Mouse (Mus musculus): ENCODE data around the gene Ksr1.
A peak's percentile ranks its signal among the peaks of the same experiment; 100 is the strongest.

Gene Ksr1

DNA sequence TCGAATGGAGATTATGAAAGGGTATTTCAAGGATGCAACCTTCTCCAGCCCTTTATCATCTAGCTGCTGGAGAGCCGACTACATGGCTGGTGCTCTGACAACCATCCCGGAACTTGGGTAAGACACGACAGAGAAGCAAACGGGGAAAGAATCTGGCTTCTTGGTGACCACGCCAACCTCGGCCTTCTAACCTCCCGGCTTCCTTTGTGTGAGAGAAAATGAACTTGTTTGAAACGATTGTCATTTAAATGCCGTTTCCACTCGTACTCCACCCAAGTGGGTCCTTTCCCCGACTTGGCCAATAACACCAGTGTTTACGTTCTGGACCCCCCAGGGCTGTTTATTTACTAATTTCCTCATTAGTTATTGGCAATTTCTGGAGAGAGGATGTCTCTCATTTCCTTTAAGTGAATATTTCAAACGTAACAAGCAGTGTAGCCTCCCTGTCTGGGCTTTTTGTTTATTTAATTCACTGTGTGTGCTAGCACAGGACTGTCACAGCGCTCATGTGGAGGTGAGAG lies 52.8 kb downstream of the Ksr1 start:
- no peak for DNase-seq

DNA sequence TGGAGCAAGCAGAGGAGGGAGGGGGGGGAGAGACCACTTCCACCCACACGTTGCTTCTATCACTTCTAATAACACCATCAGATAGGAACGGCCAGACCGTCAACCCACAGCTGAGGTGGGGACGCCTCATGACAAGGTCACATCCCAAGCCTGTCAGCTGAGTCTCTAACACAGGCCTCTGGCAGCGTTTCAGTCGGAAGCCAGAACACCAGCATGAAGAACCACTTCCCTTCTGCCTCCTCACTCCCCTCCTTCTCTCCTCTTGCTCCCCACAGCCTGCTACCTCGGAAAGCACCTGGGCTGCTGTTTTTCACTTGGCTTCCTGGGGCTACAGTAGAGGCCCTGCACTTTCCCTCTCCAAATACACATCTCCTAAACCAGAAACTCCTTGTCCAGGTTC lies 53.4 kb downstream of the Ksr1 start:
- no peak for DNase-seq

DNA sequence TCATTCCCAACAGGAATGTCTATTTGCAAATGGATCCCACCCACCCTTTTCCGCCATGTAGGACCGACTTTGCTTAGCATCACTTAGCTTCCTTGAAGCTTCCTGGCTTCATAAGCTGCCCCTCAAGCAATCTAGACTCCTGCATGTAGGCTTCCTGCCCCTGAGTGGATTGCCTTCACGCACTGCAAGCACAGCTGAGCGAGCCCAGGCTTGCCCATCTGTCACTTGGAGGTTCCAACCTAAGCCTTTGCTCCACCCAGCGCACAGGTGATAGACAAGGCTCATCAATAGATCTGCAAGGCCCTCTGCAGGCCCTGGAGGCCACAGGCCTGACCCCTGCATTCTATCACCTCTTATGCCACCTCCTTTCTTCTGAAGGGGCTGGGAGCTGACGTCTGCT lies 54.0 kb downstream of the Ksr1 start:
- no peak for DNase-seq

DNA sequence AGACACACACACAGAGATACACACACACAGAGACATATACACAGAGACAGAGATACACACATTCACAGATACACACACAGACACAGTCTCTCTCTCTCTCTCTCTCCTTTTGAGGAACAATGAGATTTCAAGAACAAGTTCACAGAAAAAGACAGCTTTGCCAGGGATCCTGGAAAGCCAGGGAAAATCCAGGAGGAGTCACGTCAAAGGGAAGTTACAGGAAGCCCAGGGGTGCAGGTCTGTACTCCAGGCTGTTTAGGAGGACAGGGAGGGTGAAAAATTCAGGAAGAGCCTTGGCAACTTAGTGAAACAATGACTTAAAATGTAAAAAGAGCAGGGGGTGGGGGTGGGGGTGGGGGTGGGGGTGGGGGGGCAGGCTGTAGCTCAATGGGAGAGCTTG lies 56.5 kb downstream of the Ksr1 start:
- DNase-seq, result no peak

DNA sequence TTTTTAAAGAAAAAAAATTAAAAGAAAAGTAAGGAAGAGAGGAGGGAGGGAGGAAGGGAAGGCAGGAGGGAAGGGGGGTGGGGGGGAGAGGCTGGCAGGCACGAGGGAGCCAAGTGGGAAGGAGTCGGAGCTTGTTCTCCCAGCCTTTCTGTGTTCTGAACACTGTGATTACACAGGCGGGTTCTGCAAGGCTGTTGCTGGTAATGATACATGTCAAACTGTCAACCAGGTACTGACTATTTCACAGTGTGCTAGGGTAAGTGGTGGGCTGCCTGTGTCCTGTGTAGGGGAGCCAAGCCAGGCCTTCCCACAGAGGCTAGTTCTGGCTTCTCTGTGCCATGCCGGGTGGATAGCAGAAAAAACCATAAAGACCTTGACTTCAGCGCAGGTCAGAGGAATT lies 57.2 kb downstream of the Ksr1 start:
- no peak for DNase-seq

DNA sequence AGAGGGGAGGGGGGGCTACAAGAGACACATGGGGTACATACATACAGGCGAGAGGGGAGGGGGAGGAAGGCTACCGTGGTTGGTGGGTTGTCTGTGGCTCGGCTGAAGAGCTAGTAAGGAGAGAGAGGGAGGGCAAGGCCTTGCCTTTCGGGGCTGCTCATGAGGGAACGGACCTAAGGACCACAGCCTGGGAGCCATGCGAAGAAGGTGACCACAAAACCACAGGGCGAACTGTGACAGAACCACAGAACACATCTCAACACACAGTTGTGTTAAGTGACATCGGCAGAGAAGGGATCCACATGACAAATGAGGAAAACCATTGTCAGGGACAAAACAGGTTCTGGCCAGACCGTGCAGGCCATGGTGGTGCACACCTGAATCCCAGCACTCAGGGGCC lies 57.9 kb downstream of the Ksr1 start:
- DNase-seq, result no peak

DNA sequence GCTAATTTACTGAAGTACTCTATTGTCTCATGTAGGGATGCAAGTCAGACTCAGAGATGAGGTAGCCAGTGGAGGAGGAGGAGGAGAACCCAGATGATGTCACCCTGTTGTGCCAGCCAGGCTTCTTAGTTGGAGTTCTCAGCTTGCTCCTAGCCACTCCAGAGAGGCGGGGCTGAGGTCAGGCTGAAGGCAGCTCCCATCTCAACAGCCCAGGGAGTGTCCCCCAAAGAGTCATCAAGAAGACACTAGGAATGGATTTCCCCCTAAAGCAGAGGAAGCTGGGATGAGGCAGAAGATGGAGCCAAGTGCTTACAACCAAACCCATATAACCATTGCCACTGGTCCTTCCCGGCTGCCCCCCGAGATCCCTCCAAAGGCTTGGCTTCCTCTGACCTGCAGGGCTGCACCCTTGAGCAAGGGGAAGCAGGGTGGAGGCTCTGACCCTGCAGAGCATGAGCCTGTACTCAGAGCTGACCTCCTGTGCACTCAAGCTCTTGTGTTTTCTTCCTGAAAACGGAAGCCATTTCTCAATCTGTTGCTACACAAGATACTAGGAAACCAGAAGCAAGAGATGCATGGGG lies 58.4 kb downstream of the Ksr1 start:
- DNase-seq, result no peak

DNA sequence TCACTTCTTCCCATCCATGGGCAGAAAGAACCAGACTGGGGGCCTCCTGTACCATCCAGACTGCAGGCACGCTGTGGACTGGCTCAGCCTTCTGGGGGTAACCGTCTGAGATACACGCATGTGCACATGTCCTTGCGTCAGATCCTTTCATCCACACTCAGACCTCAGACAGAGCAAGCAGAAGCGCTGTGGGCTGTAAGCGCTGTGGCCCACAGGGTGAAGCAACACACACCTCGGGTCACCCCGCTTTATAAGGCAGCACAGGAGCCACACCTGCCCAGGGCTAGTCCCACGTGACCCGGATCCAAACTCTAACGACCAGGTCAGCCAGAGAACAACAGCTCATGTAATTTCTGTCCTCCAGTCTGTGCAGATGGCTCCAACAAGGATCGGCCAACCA lies 59.4 kb downstream of the Ksr1 start:
- DNase-seq, result no peak

DNA sequence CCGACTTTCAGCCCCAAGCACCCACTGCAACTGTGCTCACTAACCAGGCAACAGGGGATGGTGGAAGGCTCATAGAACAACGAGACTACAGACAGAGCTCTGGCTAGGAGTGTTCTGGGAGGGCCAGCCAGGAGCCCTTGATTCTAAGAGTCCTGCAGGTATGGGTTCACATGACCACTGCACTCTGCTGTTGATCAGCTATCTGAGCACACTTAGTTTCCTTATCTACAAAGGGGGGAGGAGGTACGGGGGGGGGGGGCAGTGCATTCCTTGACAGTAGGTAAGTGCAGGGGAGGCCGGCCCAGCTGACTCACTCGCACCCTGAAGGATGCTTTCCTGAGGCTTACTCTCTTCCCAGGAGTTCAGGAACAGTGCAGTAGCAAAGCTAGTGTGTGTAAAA lies 61.1 kb downstream of the Ksr1 start:
- no peak for DNase-seq

DNA sequence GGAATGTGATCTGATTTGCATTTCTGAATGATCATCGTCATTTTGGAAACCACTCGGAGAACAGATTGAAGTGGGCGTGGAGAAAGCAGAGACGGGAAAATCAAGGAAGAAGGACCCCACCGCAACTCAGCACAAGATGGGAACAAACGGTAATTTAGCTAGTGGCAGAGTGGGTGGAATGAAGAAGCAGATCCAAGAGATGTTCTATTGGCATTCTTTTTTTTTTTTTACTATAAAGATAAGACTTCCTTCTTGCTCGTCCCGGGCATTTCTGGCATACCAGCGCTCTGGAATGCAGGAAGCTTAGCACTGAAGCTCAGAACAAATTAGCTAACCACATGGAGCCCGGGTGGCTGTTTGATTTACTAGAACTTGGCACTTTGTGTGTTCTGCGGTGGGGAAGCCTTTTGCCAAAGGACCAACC lies 63.2 kb downstream of the Ksr1 start:
- DNase-seq, result peak; percentile 17

DNA sequence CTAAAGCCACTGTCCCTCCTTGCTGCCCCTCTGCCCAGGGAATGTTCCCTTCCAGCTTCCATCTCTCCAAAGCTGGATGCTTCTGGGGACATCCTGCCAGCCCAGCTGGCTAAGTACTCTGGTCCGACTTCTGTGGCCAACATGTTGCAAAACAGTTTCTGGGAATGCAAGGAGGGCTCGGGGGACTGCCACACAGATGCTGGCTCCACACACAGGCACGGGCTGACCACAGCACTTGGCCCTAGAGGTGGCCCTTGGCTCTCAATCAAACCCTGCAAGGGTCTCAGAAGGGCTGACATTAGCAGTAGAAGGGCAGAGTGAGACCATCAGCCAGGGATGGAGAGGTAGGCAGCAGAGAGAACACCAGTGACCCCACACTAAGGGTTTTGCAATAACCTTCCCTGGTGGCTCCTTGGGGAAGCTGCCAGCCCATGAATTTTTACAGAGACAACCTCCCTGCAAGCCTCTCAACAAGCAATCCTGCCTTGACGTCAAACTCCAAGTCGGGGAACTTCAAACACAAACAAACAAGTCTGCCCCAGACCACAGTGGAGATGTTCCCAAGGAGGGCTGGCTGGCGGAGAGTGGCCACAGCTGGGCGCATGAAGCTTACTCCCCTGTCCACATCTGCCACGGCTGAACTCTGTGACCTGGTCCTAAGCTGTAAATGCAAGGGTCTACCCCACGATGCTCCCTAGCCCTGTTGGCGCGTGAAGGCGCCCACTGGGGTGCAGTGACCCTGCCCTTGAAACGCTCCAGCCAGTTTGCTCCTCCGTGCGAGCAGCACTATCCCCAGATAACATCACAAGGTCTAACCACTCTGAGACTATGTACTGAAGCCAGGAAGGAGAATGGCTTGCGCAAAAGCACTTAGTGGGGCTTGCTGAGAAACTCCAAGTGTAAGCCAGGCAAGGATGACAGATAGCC lies 65.0 kb downstream of the Ksr1 start:
- no peak for DNase-seq

DNA sequence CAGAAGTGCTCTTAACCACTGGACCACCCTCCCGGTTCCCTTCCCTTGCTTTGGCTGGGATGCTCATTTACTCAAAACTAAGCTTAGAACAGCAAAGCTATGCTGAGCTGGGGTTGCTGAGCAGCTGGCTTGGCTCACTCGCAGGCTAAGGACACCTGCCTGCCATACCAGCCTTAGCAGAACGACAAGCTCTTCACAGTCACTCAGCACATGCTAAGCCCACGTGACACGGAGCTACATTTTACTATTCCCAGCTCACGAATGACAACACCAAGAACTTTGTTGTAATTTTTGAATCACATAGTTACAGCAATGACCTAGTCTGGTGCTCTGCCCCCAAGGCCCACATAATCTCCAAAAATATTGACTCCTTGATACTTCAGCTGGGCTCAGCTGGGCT lies 66.1 kb downstream of the Ksr1 start:
- no peak for DNase-seq

DNA sequence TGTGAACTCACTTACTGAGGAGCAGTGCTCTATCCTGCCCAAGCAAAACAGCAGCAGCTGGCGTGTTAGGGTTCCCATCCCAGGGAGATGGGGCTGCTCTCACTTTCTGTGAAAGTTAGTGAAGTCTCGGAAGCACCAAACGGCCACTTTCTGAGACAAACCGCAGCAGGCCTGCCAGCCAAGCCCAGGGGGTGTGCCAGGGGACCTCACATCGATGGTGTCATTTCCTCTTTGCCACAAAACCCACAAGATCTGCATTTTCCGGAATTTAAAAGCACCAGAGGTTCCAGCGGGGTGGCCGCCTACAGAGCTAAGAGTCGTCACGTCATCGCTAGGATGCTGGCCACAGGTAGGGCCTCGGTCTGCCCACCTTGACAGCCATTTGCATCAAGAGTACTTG lies 69.7 kb downstream of the Ksr1 start:
- no peak for DNase-seq

DNA sequence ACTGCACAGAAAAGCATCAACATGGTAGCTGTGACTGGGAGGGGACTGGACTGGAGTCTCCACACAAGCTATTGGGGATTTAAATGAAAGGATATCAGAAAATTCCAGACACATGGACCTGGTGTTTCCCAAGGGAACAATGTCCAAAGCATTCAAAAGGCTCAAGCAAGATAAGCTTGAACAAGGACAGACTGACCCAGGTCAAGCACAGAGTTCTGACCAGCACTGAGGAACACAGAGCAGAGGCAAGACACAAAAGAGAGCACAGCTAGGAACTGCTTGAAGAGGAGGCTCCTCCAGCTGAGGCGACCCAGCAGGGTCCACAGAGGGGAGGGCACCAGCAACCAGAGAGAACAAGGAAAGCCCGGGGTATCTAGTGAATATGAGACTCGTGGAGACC lies 71.2 kb downstream of the Ksr1 start:
- no peak for DNase-seq

DNA sequence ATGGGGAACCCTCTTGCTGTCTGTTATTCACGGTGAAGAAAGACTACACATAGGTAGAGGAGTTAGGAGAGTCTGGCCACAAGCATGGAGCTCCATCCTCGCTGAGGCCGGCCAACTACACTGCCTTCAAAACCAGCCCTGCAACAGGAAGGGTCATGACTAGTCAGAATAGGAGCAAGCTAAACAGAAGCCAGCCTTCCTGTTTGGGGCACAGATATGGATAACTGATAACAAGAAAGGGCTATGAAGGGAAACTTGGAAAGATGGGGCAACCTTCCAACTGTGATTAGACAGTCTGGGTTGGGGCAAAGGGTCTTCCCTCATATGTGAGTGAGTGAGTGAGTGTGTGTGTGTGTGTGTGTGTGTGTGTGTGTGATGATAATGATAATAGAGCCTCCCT lies 71.6 kb downstream of the Ksr1 start:
- no peak for DNase-seq

DNA sequence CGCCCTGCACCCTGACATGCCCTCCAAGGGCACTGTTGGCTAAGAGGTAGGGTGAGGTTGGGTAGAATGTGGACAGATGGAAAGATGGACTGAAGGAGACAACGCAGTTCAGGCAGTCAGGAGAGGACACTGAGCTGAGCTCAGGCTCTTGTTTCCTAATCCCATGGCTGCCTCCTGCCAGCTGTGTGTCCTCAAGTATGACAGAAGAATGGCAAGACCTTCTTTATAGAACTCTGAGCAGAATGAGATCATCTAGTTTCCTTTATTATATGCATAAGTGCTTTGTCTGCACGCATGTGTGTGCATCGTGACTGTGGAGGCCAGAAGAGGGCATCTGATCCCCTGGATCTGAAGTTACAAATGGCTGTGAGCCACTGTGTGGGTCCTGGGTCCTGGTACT lies 72.6 kb downstream of the Ksr1 start:
- no peak for DNase-seq

DNA sequence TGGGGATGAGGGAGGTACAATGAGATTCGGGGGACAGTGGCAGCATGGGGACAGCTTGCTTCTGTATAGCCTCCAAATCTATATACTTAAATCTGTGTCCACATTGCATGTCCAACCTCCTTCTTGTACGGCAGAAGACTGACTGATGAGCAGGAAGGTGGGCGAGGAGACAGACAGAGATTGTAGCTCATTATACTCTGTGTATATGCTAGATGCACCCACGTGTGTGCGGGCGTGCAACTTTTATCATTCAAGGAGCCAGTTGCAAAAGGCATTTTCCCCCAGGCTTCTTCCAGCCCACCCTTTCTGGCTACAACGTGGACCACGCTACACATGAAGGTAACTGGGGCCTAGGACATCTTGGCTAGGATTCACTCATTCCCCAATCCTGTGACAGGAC lies 74.1 kb downstream of the Ksr1 start:
- no peak for DNase-seq

DNA sequence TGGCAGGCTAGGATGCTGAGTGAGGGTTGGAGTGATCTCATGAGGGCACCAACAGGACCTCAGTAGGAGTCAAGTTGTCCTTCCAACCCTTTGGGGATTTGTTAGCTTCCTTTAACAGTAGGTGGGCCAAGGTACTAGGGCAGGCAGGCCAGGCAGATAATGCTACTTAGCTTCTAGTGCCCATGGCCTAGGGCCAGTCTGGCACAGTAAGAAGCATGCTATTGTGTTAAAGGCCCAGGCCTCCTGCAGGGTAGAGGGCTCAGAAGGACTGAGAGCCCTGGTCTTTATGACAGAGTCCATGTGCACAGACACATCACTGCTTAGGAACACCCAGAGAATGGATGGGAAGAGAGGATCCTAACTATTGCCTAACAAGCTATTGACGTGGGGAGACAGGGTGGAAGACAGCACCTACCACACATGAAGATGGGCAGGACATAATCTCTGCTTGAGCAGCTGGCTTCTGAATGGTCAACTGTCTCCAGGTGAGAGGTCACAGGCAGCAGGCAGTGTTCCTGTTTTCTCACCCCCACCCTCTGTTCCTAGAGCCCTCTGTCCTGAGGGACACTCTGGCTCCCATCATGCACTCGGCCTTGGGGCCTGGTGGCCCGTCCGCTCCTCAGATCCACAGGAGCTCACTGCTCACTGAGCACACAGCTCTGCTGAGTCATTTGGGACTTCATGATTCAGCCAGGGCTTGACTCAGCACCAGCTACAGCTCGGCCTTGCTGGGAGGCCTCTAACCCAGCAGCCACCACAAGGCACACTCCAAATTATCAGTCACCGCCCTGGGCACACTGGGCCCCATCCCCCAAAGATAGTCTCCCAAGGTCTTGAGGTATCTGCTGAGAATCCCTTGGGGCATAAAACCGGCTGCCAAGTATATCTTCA lies 74.9 kb downstream of the Ksr1 start:
- no peak for DNase-seq

DNA sequence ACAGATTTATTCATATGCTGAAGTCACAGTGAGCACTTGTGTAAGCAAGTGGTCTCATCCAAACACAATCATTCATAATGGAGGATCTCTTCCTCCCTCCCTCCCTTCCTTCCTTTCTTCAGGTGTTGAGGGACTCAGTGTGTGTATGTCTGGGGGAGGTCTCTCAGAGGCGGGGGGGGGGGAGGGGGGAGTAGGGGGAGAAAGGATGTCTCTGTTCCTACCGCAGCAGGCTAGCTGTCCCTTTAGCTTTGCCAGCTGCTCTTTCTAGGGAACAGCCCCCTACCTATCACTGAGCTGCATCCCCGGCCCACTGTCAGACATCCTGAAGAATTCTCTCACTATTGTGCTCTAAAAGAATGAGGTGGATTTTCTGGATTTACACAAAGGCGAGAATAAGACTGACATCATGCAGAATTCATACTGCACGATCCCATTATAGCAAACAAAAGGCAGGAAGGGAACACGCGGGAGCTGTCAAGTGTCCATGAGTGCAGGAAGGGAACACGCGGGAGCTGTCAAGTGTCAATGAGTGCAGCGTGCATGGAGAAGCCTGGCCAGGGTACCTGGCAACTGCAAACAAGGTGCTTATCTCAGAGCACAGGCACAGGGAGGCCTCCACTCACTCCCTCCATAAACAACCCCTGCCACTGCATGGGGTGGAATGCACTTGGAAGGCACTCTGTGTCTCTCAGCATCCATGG lies 76.6 kb downstream of the Ksr1 start:
- DNase-seq, result no peak

DNA sequence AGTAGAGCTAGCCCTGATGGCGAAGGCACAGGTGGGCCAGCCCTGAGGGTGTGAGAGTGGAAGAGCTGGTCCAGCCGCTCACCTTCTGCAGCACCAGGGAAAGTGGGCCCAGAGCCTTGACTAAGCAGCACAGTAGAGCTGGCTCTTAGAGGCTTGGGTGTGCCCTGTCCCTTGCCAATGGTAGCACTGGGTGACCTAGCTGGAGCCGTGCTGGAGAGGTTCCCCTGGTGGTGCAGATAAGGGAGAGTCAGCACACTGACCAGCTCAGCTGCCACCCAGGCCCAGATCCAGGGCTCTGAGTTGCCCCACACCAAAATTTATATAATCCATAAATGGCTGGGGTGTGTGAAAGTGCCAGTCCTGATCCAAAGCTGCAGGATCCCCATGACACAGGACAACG lies 79.0 kb downstream of the Ksr1 start:
- no peak for DNase-seq

DNA sequence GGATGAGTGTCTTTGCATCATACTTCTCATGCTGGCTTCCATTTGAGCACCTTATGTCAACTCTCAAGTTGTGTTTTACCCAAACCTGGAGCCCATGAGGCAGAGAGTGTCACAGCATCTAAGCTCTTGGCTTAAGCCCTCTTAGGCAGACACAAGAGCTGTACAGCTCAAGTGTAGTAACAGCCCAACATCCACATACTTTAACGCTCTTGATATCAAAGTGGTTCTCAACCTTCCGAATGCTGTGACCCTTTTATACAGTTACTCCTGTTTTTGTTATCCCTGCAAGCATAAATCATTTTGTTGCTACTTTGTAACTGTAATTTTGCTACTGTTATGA lies 80.0 kb downstream of the Ksr1 start:
- no peak for DNase-seq

DNA sequence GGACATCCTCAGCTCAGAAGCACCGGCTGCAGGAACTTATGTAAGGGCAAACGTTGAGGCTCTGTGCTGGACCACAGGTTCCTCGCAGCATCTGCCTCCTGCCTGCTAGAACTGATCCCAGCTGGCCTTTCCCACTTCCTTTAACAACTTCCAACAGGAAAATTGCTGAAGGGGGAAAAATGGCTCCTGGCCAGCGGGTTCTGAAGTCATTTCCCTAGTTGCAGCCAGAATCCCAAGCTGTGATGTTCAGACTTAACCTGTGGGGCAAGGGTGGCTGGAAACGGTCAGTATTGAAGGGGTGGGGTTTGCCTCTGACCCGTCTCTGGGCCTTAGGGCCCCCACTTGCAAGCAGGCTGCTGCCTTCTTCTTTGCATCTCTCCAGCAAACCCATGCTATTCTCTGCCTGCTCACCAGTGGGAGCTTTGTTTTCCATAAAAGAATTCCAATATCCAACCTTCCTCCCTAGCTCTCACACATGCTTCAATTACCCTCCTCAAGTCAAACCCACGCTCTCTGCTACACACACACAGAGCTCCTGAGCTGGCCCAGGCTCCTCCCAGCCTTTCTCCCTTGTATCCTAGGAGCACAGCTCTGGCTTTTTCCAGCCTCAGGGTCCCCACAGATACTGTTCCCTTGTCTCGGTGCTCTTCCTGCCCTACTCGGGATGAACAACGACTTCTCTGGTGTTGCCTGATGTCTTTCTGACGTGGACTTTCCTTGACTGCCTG lies 80.6 kb downstream of the Ksr1 start:
- no peak for DNase-seq
